Mouse (Mus musculus) embryonic facial prominence, embryonic 15.5 days (tissue): ENCODE results near the gene Tmem72. TPM values are rescaled to one million over a fixed set of nuclear protein-coding genes. Genes with fewer than 3 reads are reported as not detected.

Experiments used
- ATAC-seq: fragments of 200-750 bp; cut with Nextera tagmentation; 2 replicates; pipeline ENCODE4 v1.8.0; 2017; ENCODE audit warnings: low read depth, moderate TSS enrichment; ENCODE audit not compliant: insufficient number of reproducible peaks, low FRiP score, low TSS enrichment
- H3K27ac ChIP-seq: fragments of 300-500 bp; sonication (generic); replicated peaks from 2 replicates; pipeline ENCODE4 v1.5.1; 2015; ENCODE audit warnings: mild to moderate bottlenecking, inconsistent platforms
- H3K27me3 ChIP-seq: fragments of 300-500 bp; sonication (generic); 2 replicates; pipeline ENCODE4 v1.6.1; 2015; ENCODE audit warnings: inconsistent platforms
- H3K36me3 ChIP-seq: fragments of 300-500 bp; sonication (generic); 2 replicates; pipeline ENCODE4 v1.6.1; 2015; ENCODE audit warnings: mild to moderate bottlenecking, inconsistent platforms
- H3K4me1 ChIP-seq: fragments of 300-500 bp; sonication (generic); 2 replicates; pipeline ENCODE4 v1.6.1; 2015; ENCODE audit warnings: inconsistent platforms
- H3K4me2 ChIP-seq: fragments of 300-500 bp; sonication (generic); replicated peaks from 2 replicates; pipeline ENCODE4 v1.6.1; 2015; ENCODE audit warnings: mild to moderate bottlenecking, inconsistent platforms
- H3K4me3 ChIP-seq: fragments of 300-500 bp; sonication (generic); replicated peaks from 2 replicates; pipeline ENCODE4 v1.5.1; 2015; ENCODE audit warnings: mild to moderate bottlenecking, inconsistent platforms
- H3K9ac ChIP-seq: fragments of 300-500 bp; sonication (generic); 2 replicates; pipeline ENCODE4 v1.6.1; 2015; ENCODE audit warnings: inconsistent platforms
- H3K9me3 ChIP-seq: fragments of 300-500 bp; sonication (generic); replicated peaks from 2 replicates; pipeline ENCODE4 v1.6.1; 2016; ENCODE audit warnings: inconsistent platforms
- WGBS: fragments of 180-500 bp; shearing (Covaris S2); methylation state at CpG from one replicate; pipeline ENCODE4 v1.1.7; 2015; 5-methylcytosine and 5-hydroxymethylcytosine counted together
- polyA plus RNA-seq: library from polyadenylated mRNA; unstranded; fragments of >200 nt; fragmentation: Nextera tagmentation; extraction: Ambion mirVana; gene quantifications from 2 replicates; pipeline ENCODE4 v1.2.1, GENCODE M21; 2015

Tmem72 gene
- polyA plus RNA-seq, 1 experiment from 2014 or later: 0.15 TPM

- WGBS: 63% methylated on average over 5 of the region's 5 CpGs
- Histone ChIP-seq H3K27me3 (no peaks in the 10 kb centered on the region), H3K27ac (no peak overlapping the region), H3K4me1 (0 out of 2 replicates have a peak, but pooled peaks cover 7% of the 10 kb centered on the region), H3K9me3 (no peaks in the 10 kb centered on the region), H3K9ac (no peak overlapping the region), H3K4me3 (no peak overlapping the region), H3K36me3 (no peaks in the 10 kb centered on the region), H3K4me2 (no peak overlapping the region)
- no peak for ATAC-seq
Measured at GRCm38 (mm10) chr6:116679563-116680288, 37.0 kb downstream of the Tmem72 start.

GRCm38 (mm10) chr6:116677321-116677720 lies 39.4 kb downstream of the Tmem72 start:
- Histone ChIP-seq H3K4me2 (no peak overlapping the region), H3K27ac (no peak overlapping the region), H3K9me3 (no peaks in the 10 kb centered on the region), H3K4me3 (no peak overlapping the region), H3K27me3 (0 out of 2 replicates have a peak, but pooled peaks cover 2% of the 10 kb centered on the region), H3K4me1 (peaks cover 19% of the 10 kb centered on the region), H3K36me3 (no peaks in the 10 kb centered on the region), H3K9ac (no peak overlapping the region)
- WGBS: 40% methylated on average over 6 of the region's 6 CpGs
- ATAC-seq: no peak

- no peak for ATAC-seq
- H3K9me3 ChIP-seq: no peaks in the 10 kb centered on the region
- no peaks in the 10 kb centered on the region for H3K36me3 ChIP-seq
- H3K9ac ChIP-seq: no peak overlapping the region
- peaks cover 22% of the 10 kb centered on the region for H3K4me1 ChIP-seq
- H3K27ac ChIP-seq: no peak overlapping the region
- 61% methylated on average over 10 of the region's 10 CpGs for WGBS
- no peak overlapping the region for H3K4me3 ChIP-seq
- H3K4me2 ChIP-seq: no peak overlapping the region
- H3K27me3 ChIP-seq: peaks cover 6% of the 10 kb centered on the region; the same call in 1 of the 2 replicates
Measured at GRCm38 (mm10) chr6:116676355-116676913, 40.3 kb downstream of the Tmem72 start.

GRCm38 (mm10) chr6:116674283-116674886 lies 42.3 kb downstream of the Tmem72 start:
- peak overlapping the region; percentile 98 for H3K4me2 ChIP-seq
- H3K36me3 ChIP-seq: no peaks in the 10 kb centered on the region
- peak overlapping the region; percentile 53 for H3K4me3 ChIP-seq
- WGBS: 27% methylated on average over 16 of the region's 16 CpGs
- peaks cover 32% of the 10 kb centered on the region for H3K4me1 ChIP-seq
- no peak overlapping the region for H3K9ac ChIP-seq
- H3K9me3 ChIP-seq: no peaks in the 10 kb centered on the region
- peaks cover 8% of the 10 kb centered on the region; the same call in 1 of the 2 replicates for H3K27me3 ChIP-seq
- ATAC-seq: no peak
- 0 out of 2 replicates have a peak overlapping the region, but pooled peaks have one; percentile 44 for H3K27ac ChIP-seq

- Histone ChIP-seq H3K27ac (0 out of 2 replicates have a peak within 1 kb of the TSS, but pooled peaks have one; percentile 44), H3K4me2 (peak within 1 kb of the TSS; percentile 98), H3K9ac (peak within 1 kb of the TSS; percentile 33; the same call in 1 of the 2 replicates), H3K4me1 (peaks cover 32% of the 10 kb centered on the region), H3K27me3 (peaks cover 8% of the 10 kb centered on the region; the same call in 1 of the 2 replicates), H3K36me3 (no peaks in the 10 kb centered on the region), H3K9me3 (no peaks in the 10 kb centered on the region), H3K4me3 (peak within 1 kb of the TSS; percentile 53)
- peak; percentile 82 for ATAC-seq
- WGBS: under 1% methylated on average over 44 of the region's 44 CpGs
Measured at GRCm38 (mm10) chr6:116673471-116674282, 43.0 kb downstream of the Tmem72 start, which contains the start of gene Rassf4. TSS of gene Rassf4 (minus strand) at chr6:116673952.

- ATAC-seq: no peak
- WGBS: 75% methylated on average over 5 of the region's 5 CpGs
- no peak overlapping the region for H3K4me2 ChIP-seq
- peaks cover 32% of the 10 kb centered on the region for H3K4me1 ChIP-seq
- H3K9ac ChIP-seq: no peak overlapping the region
- H3K4me3 ChIP-seq: 0 out of 2 replicates have a peak overlapping the region, but pooled peaks have one; percentile 2
- H3K9me3 ChIP-seq: no peaks in the 10 kb centered on the region
- peaks cover 8% of the 10 kb centered on the region; the same call in 1 of the 2 replicates for H3K27me3 ChIP-seq
- H3K36me3 ChIP-seq: no peaks in the 10 kb centered on the region
- H3K27ac ChIP-seq: no peak overlapping the region
Measured at GRCm38 (mm10) chr6:116672349-116672748, 44.4 kb downstream of the Tmem72 start.

GRCm38 (mm10) chr6:116671768-116672167 lies 44.9 kb downstream of the Tmem72 start:
- Histone ChIP-seq H3K36me3 (no peaks in the 10 kb centered on the region), H3K4me1 (peaks cover 32% of the 10 kb centered on the region), H3K4me3 (no peak overlapping the region), H3K9ac (no peak overlapping the region), H3K4me2 (no peak overlapping the region), H3K27ac (no peak overlapping the region), H3K9me3 (no peaks in the 10 kb centered on the region), H3K27me3 (peaks cover 8% of the 10 kb centered on the region; the same call in 1 of the 2 replicates)
- ATAC-seq: no peak
- WGBS: 83% methylated on average over 4 of the region's 4 CpGs

- no peaks in the 10 kb centered on the region for H3K36me3 ChIP-seq
- H3K27ac ChIP-seq: no peak overlapping the region
- H3K27me3 ChIP-seq: peaks cover 8% of the 10 kb centered on the region; the same call in 1 of the 2 replicates
- H3K4me2 ChIP-seq: peak overlapping the region; percentile 2; the same call in 1 of the 2 replicates
- H3K9ac ChIP-seq: no peak overlapping the region
- WGBS: 26% methylated on average over 5 of the region's 5 CpGs
- H3K4me1 ChIP-seq: peaks cover 25% of the 10 kb centered on the region
- ATAC-seq: peak; percentile 69
- H3K9me3 ChIP-seq: no peaks in the 10 kb centered on the region
- H3K4me3 ChIP-seq: no peak overlapping the region
Measured at GRCm38 (mm10) chr6:116671031-116671430, 45.7 kb downstream of the Tmem72 start.

GRCm38 (mm10) chr6:116670144-116670543 lies 46.6 kb downstream of the Tmem72 start:
- Histone ChIP-seq H3K27me3 (peaks cover 8% of the 10 kb centered on the region; the same call in 1 of the 2 replicates), H3K36me3 (no peaks in the 10 kb centered on the region), H3K27ac (no peak overlapping the region), H3K9ac (no peak overlapping the region), H3K4me3 (no peak overlapping the region), H3K9me3 (no peaks in the 10 kb centered on the region), H3K4me1 (peaks cover 25% of the 10 kb centered on the region), H3K4me2 (no peak overlapping the region)
- no peak for ATAC-seq
- 41% methylated on average over 6 of the region's 6 CpGs for WGBS

GRCm38 (mm10) chr6:116668682-116669470 lies 47.8 kb downstream of the Tmem72 start:
- H3K27me3 ChIP-seq: peaks cover 8% of the 10 kb centered on the region; the same call in 1 of the 2 replicates
- H3K27ac ChIP-seq: no peak overlapping the region
- no peak overlapping the region for H3K4me3 ChIP-seq
- H3K36me3 ChIP-seq: no peaks in the 10 kb centered on the region
- peaks cover 31% of the 10 kb centered on the region for H3K4me1 ChIP-seq
- no peak for ATAC-seq
- no peak overlapping the region for H3K4me2 ChIP-seq
- 37% methylated on average over 11 of the region's 11 CpGs for WGBS
- H3K9ac ChIP-seq: no peak overlapping the region
- H3K9me3 ChIP-seq: no peaks in the 10 kb centered on the region
